Comparison of ENCODE assay signal across 38 mouse cellular contexts in genomic region chr14:32778362-32778761, GRCm38 (mm10). TPM values are rescaled to one million over a fixed set of nuclear protein-coding genes. Genes with fewer than 3 reads are reported as not detected.
"Had no signal": no experiment of that assay in that cellular context is flagged by ENCODE, and none has a peak within 500 bp of the region (broad histone marks: within the 10 kb centered on the region; RNA-seq: fewer than 3 reads in every experiment).

No protein-coding gene starts in this region.

- H3K9me3 ChIP-seq: embryonic facial prominence, embryonic 10.5 days; embryonic facial prominence, embryonic 12.5 days; embryonic facial prominence, embryonic 13.5 days; embryonic facial prominence, embryonic 15.5 days; forebrain, embryonic 10.5 days; forebrain, embryonic 12.5 days; forebrain, embryonic 13.5 days; forebrain, embryonic 15.5 days had no signal

- DNase-seq: cerebellum, adult 2 months; cerebellum, adult 8-10 months; cerebellum, adult 9-10 months; cerebellum, adult 9-11 months; cerebellum, postnatal 10 days; cerebellum, postnatal 14 days; cerebellum, postnatal 25 days; cerebellum, postnatal 36 days; embryo, embryonic 11 days; forebrain, postnatal 0 days; gastrocnemius, adult 2 months; gastrocnemius, postnatal 10 days; gastrocnemius, postnatal 14 days; gastrocnemius, postnatal 25 days; gastrocnemius, postnatal 36 days; heart, adult 2 months had no signal

- H3K4me1 ChIP-seq: embryonic facial prominence, embryonic 10.5 days; embryonic facial prominence, embryonic 12.5 days; embryonic facial prominence, embryonic 13.5 days; embryonic facial prominence, embryonic 15.5 days; forebrain, embryonic 10.5 days; forebrain, embryonic 12.5 days; forebrain, embryonic 13.5 days; forebrain, embryonic 15.5 days had no signal

- H3K36me3 ChIP-seq: embryonic facial prominence, embryonic 10.5 days; embryonic facial prominence, embryonic 12.5 days; embryonic facial prominence, embryonic 13.5 days; embryonic facial prominence, embryonic 15.5 days; forebrain, embryonic 10.5 days; forebrain, embryonic 12.5 days; forebrain, embryonic 15.5 days had no signal

- H3K4me3 ChIP-seq: embryonic facial prominence, embryonic 10.5 days; embryonic facial prominence, embryonic 12.5 days; embryonic facial prominence, embryonic 13.5 days; embryonic facial prominence, embryonic 15.5 days; erythroblast, embryonic 14.5 days; forebrain, embryonic 10.5 days; forebrain, embryonic 12.5 days; forebrain, embryonic 13.5 days; forebrain, embryonic 15.5 days; gastrocnemius, adult 2 months; heart, adult 2 months had no signal

- H3K27ac ChIP-seq: embryonic facial prominence, embryonic 10.5 days; embryonic facial prominence, embryonic 12.5 days; embryonic facial prominence, embryonic 13.5 days; embryonic facial prominence, embryonic 15.5 days; forebrain, embryonic 10.5 days; forebrain, embryonic 12.5 days; forebrain, embryonic 13.5 days; forebrain, embryonic 15.5 days; gastrocnemius, adult 2 months; heart, adult 2 months had no signal

- H3K27me3 ChIP-seq: embryonic facial prominence, embryonic 12.5 days; embryonic facial prominence, embryonic 13.5 days; embryonic facial prominence, embryonic 15.5 days; forebrain, embryonic 12.5 days; forebrain, embryonic 13.5 days; forebrain, embryonic 15.5 days had no signal

RNA-seq across cellular contexts. Expression of gene Tmem273, which starts 7.4 kb away (rescaled TPM):
- total RNA-seq: forebrain, postnatal 0 days; gastrocnemius, adult 18-20 months; gastrocnemius, adult 8-10 months; gastrocnemius, postnatal 25 days had no signal
- polyA plus RNA-seq: erythroblast, embryonic 14.5 days; forebrain, embryonic 11.5 days had no signal

RNA-seq across cellular contexts. Expression of gene Fam170b, which starts 55.4 kb away (rescaled TPM):
- total RNA-seq: common myeloid progenitor, adult 5-6 weeks; forebrain, postnatal 0 days; gastrocnemius, adult 18-20 months; gastrocnemius, adult 2 months; gastrocnemius, postnatal 10 days; gastrocnemius, postnatal 14 days; gastrocnemius, postnatal 25 days; gastrocnemius, postnatal 36 days; gastrocnemius, postnatal 4 days; granulocyte monocyte progenitor cell, adult 5-6 weeks; heart, adult 2 months had no signal
- polyA plus RNA-seq: cerebellum, adult 2 months; cortical plate, adult 2 months; embryonic facial prominence, embryonic 10.5 days; embryonic facial prominence, embryonic 11.5 days; embryonic facial prominence, embryonic 12.5 days; embryonic facial prominence, embryonic 13.5 days; embryonic facial prominence, embryonic 14.5 days; erythroblast, embryonic 14.5 days; forebrain, embryonic 10.5 days; forebrain, embryonic 11.5 days; forebrain, embryonic 12.5 days; forebrain, embryonic 13.5 days; forebrain, embryonic 14.5 days; forebrain, embryonic 15.5 days; forebrain, embryonic 16.5 days; forebrain, postnatal 0 days; frontal cortex, adult 2 months; heart, embryonic 11.5 days had no signal
